Mouse (Mus musculus) thymus, adult 2 months (tissue): ENCODE data around the gene Lipt2.

Experiments
- CTCF ChIP-seq: fragments of 200-500 bp; IDR thresholded peaks from 2 replicates; pipeline ENCODE4 v1.5.1; 2012; ENCODE audit warnings: mild to moderate bottlenecking, control low read depth, low read length, moderate library complexity, borderline replicate concordance; ENCODE audit not compliant: control insufficient read depth, poor library complexity, insufficient read depth; ENCODE audit errors: extremely low read depth
- POLR2A ChIP-seq: fragments of 200-500 bp; IDR thresholded peaks from 2 replicates; pipeline ENCODE4 v1.6.1; 2012; ENCODE audit warnings: mild to moderate bottlenecking, low read length, control low read depth, moderate library complexity; ENCODE audit not compliant: control insufficient read depth, poor library complexity, insufficient read depth; ENCODE audit errors: extremely low read depth

DNA sequence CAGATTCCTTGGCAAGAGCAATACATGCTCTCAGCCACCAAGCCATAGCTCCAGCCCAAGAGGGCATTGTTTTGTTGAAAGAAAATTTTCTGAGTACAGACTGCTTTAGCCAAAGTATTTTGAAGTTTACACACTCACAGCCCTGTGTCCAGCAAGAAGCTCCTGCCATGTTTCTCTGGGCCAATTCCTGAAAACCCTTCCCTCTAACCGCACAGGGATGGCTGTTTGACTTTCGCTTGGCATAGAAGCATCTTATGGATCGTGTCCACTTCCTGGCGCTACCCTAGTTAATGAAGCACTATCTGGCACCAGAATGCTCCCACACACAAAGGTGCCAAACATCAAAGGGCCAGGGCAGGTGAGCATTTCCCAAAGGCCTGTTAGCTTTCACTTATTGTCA, 10.5 kb upstream of the Lipt2 start:
- TF ChIP-seq CTCF = no peak
- TF ChIP-seq POLR2A = no peak
